Mouse (Mus musculus) liver, embryonic 14.5 days (tissue): ENCODE results near the gene Crispld2.

Source experiments
- CTCF ChIP-seq: IDR thresholded peaks from 2 replicates; pipeline ENCODE4 v1.5.1; 2016; ENCODE audit warnings: antibody characterized with exemption, low read depth, control low read depth
- EP300 ChIP-seq: IDR thresholded peaks from 2 replicates; pipeline ENCODE4 v1.6.1; 2016; ENCODE audit warnings: antibody characterized with exemption, low read depth

GRCm38 (mm10) chr8:120040861-120041260 lies 48.6 kb downstream of the Crispld2 start:
- 0 out of 2 replicates have a peak, but pooled peaks have one; percentile 2 for TF ChIP-seq CTCF
- no peak for TF ChIP-seq EP300
